Mouse (Mus musculus): Measurements from ENCODE around the gene Zfp819.

- TF ChIP-seq CTCF (IDR thresholded peaks at IDR 0.05; ENCODE audit: control insufficient read depth, insufficient read depth, insufficient replicate concordance, low read depth, low read length) = no peak
- TF ChIP-seq POLR2A (IDR thresholded peaks at IDR 0.05; ENCODE audit: control insufficient read depth, low read depth, low read length) = no peak
Measured at GRCm38 (mm10) chr7:43563300-43563699, 43.7 kb upstream of the Zfp819 start.

Measured in testis, adult 2 months (tissue).